Mouse (Mus musculus): ENCODE measurements around the gene Slc35b2.

Slc35b2 gene

DNA sequence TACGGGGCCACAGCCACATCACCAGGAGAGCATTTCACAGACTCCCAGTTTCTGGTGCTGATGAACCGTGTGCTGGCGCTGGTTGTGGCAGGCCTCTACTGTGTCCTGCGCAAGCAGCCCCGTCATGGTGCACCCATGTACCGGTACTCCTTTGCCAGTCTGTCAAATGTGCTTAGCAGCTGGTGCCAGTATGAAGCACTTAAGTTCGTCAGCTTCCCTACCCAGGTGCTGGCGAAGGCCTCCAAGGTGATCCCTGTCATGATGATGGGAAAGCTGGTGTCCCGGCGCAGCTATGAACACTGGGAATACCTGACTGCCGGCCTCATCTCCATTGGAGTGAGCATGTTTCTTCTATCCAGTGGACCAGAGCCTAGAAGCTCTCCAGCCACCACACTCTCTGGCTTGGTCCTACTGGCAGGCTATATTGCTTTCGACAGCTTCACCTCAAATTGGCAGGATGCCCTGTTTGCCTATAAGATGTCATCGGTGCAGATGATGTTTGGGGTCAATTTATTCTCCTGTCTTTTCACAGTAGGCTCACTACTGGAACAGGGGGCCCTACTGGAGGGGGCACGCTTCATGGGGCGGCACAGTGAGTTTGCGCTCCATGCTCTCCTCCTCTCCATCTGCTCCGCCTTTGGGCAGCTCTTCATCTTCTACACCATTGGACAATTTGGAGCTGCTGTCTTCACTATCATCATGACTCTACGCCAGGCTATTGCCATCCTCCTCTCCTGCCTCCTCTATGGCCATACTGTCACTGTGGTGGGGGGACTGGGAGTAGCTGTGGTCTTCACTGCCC lies 2.9 kb downstream of the Slc35b2 start:
- no peak for DNase-seq

DNA sequence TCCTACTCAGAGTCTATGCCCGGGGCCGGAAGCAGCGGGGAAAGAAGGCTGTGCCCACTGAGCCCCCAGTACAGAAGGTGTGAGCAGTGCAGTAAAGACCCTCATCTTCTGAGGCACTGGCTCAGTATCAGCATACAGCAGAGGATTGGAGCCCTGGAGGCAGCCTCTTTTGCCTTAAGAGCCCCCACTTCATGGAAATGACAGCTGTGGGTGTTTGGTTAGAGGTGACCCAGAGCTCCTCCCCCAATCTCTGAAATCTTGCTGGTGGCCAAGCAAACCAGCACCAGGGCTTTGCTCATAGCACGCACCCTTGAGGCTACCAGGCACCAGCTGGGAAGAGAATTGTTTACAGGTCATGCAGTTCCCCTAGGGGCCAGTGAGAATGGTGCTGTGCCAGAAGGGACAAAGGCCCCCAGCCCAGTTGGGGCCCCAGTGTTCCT lies 3.5 kb downstream of the Slc35b2 start:
- no peak for DNase-seq

DNA sequence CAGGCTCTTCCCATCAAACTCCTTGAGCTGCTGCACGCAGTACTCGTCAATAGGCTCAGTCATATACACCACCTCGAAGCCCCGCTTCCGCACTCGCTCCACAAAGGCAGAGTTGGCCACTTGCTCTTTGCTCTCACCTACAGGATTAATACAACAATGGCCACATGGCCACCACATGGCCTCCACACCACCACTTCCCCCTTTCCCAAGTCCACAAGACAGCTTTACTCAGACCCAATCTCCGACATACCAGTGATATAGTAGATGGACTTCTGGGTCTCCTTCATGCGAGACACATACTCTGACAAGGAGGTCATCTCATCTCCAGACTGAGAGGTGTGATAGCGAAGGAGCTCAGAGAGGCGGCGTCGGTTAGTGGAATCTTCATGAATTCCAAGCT lies 5.3 kb downstream of the Slc35b2 start:
- no peak for DNase-seq

DNA sequence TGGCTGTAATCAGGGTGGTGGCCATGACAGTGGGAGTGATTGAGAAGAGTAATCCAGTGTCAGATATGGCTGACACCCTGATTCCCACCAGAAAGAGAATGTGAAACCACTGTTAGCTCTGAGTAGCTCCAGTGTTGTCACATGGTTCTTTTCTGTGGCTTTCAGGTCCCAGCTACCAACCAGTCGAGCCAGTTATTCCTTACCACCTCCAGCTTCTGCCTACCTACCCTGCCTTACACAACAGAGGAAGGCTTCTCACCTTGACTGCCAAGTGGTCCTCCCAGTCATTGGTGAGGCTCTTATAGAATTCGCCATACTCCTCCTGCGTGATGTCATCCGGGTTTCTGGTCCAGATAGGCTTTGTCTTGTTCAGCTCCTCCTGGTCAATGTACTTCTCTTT lies 6.3 kb downstream of the Slc35b2 start:
- no peak for DNase-seq

DNA sequence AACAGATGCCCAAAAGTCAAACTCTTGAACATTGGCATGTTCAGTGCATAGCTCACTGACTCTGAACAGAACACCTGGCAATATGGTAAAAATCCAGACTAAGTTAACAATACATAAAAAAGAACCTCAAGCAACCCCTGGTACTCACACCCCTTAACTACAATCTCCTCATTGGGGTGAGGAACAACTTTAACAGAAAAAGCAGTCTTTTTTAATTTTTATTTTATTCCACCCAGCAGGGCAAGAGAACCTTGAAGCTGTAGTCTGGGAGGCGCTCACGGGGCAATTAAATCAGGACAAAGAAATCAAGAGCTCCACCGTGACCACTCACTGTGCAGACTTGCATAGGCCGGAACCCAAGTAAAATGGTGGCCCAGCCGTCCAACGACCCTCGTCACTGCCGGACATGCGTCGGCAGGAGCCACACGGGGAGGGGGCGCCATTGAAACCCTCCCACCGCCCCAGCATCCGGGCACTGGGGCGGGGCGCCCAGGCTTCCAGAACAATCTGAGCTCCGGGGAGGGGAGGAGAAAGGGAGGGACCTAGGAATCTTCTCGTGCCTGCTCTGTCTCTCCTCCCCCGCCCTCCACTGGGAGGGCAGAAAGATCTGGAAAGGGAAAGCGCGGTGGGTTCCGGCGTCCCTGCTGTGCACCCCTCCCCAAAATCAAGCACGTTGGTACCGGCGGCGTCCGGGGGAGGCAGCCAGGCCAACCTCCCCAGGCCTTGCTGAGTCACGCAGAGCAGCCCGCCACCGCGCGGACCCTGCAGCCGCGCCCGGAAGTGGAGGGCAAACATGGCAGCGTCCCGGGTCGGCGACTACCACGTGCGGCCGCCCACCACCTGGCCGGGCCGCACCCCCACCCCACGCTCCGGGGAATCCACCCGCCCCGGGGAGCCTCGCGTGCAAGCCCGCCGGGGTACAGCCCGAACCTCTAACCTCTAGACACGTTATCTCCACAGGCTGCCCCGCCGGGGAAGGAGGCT lies 8.7 kb downstream of the Slc35b2 start:
- DNase-seq, result peak; percentile 82 to 87

DNA sequence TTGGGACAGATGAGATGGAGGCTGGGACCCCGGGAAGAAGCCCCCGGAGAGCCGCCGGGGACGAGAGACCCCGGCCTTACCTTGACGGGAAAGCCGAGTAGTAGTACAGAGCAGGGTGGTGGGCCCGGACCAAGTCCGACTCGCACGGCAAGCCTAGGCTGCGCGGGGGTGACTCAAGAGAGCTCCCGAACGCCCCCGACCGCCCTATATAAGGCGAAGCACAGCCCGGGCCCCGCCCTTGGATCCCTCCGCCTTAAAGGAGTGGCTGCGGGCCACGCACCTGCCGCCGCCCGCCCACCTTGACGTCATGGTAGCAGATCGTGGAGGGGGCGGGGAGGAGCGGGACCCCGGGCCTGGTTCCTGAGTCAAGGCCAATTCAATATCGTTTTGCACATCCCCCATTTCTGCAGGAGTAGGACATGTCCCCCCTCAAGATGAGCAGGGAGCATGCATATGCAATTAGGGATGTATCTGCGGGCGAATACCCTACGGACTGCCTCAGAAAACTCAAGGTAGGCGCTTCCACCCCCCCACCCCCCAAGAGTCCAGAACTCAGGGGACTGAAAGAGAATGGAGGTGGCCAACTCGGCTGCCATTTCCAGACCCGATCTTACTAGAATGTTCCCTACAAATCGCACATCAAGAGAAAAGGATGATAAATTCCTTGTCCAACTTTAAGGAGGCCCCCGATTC lies 9.6 kb downstream of the Slc35b2 start, which contains the start of gene Hsp90ab1:
Hsp90ab1 (minus strand) TSS at position 185 of the 693 bp plus-strand sequence.
- DNase-seq, result peak; percentile 99

DNA sequence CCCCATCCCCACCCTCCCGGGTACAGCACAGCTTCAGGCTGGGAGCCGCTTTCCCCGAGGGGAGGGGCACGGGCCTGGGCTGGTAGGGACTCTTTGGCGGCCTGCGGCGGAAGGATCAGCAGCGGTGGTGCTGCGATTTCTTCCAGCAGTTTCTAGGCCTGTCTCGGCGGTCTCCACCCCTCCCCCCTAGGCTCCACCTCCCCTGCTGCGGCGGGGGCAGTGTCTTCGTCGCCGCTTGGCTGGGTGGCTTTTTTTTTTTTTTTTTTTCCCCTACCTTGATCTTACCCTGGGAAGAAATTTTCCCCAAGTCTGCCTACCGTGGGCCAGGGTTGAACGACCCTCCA lies 10.1 kb downstream of the Slc35b2 start:
- DNase-seq, result peak; percentile 99

DNA sequence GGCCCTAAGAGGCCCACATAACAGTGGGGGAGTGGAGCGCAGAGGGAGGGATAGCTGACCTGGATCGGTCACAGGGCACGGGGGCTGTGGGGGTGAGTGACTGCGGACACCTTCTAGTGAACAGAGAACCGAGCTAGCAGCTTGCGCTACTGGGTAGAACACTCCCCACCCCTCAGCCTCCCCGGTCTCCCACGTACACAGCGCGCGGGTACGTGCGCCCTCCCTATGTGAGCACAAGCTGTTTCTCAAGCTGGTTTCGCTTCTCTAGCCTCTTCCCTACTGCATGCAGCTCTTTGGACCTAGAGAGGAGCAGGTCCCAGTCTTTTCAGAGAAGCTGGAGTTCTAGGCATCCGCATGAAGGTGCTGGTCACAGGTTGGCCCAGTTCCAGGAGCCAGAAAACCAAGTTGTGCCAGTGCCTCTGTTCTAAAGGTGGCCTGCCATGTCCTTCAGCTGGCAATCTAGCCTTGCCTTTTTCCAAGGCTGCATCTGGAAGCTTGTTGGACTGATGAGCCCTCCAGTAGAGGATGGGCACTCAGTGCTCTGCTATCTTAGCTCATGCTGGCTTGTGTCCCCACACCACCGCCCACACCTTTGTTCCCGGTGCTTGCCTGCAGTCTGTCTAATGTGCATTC lies 10.6 kb downstream of the Slc35b2 start:
- DNase-seq, result peak; percentile 67 to 73

DNA sequence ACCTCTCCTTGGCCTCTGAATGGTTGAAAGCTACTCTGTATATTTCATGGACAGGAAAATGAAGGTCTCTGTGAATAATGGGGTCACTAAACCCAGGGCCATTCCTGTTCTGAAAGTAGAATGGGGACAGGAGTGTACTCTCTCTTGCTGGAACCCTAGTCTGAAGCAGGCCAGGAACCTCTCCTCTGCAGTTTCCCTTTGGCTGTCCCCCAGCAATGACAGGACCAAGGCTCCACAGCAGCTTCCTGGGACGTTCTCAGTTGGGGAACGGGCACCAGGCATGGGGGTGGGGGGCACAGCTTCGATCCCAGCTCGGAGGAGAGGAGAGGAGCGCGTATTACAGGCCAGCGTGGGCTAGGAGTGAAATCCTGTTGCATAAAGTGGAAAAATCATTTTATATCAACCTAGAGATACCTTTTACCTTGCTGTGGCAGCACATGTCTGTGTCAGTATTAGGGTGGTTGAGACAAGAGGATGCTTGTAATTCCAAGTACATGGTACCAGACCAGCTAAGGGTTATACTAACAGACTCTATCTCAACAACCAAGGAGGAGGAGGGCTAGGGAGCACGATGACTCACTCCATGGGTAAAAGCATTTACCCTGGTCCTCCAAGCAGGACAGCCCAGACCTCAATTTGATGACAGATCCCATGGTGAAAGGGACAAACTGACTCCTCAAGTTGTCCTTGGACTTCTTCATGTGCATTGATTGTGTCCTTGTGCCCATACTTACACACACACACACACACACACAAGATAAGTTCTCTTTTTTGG lies 11.6 kb downstream of the Slc35b2 start:
- DNase-seq, result no peak

DNA sequence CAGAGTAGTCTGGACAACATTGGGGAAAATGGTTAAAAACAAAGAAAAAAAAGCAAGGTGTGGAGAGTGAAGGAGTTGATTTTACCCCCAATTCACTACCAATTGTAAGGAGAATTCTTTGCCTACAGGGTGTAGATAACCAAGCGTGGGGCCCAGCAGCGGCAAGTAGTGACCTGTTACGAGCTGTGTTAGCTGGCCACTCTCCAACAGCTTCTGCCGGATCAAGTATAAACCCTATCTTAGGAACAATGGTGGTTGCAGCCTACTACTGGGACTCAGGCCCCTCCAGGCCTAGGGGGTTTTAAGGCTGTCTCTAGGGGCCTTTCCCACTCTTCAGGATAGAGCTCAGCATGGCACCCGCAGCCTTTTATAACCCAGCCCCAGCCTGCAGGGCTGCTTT lies 14.6 kb downstream of the Slc35b2 start:
- no peak for DNase-seq

DNA sequence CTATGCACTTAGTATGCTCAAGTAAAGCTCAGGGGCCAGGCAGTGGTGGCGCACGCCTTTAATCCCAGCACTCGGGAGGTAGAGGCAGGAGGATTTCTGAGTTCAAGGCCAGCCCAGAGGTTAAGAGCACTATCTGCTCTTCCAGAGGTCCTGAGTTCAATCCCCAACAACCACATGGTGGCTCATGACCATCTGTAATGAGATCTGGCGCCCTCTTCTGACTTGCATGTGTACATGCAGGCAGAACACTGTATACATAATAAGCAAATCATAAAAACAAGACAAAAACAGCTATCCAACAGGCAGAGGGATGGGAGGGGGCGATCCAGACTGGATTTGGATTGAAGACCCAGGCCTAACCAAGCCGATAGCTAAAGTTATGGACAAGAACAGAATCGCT lies 15.2 kb downstream of the Slc35b2 start:
- DNase-seq, result peak in 1 of 2 experiments; percentile 45

DNA sequence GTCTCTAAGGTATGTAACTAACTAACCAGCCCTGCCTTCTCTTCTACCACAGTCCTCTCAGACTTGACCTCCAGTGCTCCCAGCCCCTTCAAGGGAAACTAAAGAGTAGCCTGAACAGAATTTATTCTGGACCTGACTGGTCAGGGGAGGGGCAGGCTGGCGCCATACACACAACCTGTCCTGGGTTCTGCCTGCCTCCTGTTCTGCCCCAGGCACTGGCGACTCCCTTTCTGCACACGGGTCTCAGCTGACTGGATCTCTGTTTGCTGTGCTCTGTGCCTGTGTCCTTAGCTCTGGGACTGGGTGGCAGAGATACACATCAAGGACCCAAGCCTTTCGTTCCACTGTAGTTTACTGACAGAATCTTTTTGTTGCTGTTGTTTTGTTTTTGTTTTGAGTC lies 15.9 kb downstream of the Slc35b2 start:
- peak; percentile 66 to 74 for DNase-seq

DNA sequence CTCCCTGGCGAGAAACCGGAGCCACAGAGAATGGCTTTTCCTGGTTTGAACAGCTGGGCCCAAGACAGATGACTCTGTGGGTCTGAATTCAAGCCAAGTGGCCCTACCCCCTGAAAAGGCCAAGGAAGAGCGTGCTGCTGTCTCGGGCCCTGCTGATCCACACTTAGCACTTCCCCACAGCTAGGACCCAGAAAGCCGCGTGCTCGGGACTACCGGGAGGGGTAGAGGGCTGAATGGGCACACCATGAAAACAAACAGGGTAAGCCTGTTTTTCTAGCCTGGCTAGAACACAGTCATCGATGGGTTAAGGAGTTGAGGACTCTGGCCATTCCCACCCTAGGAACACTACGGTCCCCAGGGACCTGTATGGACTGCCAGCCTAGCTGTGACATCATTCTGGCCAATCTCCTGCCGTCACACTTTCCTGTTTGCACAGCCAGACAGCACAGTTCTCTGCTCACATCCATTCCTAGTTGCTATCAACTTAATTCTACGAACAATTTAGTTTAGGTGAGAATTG lies 17.3 kb downstream of the Slc35b2 start:
- peak; percentile 65 to 74 for DNase-seq

DNA sequence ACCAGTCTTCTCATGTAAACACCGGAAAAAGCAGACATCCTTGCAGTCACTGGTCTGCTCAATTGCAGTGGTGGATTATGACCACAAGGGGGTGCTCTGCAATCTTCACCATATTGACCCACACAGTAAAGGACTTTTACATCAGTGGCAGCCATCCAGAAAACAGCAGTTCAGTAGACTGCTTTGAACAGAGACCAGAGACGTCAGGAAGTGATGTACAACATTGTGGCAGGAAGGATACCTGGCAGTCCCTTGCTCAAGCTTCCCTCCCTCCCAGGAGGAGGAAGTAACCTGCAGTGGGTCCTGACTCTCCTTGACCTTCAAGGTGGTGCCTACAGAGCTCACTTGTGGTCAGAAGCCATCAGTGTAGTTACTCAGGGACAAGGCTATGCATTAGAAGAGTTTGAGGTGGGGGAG lies 17.9 kb downstream of the Slc35b2 start:
- peak; percentile 77 to 82 for DNase-seq

DNA sequence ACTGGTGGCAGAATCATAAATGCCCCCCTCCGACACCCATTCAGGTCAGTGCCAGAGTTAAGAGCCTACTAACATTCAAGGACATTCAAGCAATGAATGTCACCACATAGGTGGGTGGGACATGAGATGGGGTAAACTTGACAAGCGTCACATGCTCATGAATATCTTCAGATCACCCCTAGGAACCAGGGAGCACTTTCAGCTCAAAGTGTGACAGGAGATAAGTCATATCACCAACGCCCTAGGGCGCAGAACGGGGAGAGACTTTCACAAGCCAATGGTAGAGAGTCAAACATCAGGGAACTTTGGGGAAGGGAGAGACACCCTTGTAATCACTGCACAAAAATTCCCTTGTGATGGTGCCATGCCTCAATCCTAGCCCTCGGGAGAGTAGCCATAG lies 18.5 kb downstream of the Slc35b2 start:
- no peak for DNase-seq

DNA sequence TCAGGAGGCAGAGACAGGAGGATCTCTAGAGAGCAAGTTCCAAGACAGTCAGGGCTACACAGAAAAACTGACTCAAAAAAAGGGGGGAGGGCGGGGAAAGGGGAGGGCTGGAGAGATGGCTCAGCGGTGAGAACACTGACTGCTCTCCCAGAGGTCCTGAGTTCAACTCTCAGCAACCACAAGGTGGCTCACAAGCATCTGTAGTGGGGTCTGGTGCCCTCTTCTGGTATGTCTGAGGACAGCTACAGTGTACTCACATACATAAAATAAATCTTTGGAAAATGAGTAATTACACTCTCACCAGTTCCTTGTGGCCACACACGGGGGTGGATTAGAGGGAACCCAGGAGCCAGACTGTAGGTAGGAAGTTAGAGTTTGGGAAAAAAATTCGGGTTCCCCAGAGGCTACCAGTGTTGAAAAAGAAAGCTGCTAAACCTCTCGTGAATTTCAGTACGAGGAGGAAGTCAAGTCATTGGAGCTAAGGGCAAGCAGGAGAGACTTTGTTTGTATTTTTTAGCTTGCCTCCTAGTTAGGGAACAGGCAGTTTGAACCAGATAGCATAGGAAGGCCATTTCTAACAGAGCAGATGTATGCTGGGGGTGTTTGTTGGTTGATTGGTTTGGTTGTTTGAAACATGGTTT lies 19.2 kb downstream of the Slc35b2 start:
- DNase-seq, result peak in 1 of 2 experiments; percentile 56

DNA sequence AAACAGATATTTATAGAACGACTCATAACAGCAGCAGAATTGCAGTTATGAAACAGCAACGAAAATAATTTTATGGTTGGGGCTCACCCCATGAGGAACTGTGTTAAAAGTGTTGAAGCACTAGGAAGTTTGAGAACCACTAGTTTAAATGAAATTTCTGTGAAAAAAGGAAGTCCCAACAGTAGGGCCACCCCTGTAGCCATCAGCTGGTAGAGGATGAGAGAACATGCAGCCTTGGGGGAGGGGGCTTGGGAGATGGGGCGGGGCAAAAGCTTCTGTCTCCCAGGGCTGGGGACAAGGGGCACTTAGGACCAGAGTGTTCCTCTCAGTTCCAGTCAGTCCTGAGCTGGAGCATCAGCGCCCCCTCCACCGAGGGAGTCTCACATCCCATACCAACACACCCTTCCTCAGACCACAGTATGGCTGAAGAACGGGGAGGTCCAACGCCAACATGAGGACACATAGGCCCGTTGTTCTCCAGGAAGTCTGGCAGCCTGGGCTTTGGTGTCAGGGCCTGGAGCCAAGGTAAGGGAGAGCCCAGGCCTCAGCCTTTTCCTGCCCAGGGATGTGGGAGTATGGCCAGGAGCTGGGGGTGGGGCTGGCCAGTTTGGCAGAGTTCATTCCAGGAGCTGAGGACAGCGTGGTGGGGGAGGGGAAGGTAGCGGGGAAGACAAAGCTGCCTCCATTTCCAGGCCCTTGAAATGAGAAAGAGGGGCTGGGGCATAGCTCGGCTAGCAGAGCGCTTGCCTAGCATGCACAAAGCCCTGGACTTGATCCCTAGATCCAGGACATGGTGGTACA lies 20.6 kb downstream of the Slc35b2 start:
- DNase-seq, result peak; percentile 92 to 93

DNA sequence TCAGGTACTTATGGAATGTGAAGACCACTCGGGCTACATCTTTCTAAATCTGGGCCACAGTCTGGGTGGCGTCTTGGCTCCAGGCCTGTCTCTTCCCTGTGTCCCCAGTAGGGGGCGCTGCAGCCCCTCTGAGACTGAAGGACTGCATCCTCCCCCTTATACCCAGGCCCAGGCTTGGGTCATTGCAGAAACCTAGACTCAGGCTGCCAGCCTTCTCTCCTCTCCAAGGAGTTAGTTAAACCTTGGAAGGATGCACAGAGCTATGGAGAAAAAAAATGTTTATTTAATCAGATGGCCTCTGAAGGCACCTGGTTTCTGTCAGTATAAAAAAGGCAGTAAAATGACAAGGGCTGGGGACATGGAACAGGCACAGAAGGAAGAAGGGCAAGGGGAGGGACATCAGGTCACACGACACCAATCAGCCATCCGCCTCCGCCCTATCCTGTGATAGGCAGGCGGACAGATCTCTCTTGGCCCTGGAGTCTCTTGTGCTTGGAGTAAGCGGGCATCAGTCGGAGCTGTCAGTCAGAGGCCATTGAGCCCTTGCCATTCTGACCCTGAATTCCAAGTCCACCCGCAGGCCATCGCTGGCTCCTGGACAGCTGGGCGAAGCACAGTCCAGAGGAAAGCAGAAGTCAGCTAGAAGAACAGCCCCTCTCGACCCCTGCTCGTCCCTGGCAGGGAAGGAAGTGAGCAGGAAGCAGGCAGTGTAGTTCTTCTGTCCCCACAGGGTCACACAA lies 21.4 kb downstream of the Slc35b2 start:
- DNase-seq, result peak; percentile 80 to 86

DNA sequence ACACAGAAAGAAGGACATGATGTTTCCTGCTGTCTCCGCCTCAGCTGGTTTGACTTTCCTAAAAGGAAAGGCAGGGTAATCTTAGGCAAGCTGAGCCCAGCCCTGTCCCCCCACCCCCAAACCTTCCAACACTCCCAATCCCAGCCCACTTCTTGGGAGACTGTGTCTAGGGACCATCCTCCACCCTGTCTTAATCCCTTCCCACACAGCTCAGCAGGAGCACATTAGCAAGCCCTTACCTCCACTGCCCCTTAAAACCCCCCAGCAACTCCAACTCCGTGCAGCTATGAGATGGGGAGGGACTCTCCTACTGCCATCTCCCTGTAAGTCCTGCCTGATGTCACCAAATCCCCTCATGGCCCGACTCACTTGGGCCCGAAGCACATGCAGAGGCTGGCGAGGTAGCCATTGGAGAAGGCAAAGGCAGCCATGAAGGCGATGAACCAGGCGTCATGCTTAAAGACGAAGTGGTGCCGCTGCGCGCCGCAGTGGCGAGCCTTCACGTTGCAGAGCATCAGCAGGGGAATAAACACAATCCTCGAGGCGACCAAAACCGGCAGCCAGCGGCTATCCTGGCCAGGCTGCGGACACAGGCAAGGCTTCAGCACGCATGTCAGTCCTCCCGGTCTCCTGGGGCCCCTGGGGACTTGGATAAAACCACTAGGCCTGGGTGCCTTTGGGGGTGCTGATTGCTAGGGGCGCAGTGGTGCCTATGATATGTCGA lies 22.2 kb downstream of the Slc35b2 start:
- DNase-seq, result no peak
